Mouse (Mus musculus): ENCODE measurements at regions not wholly inside any gene's neighbourhood (a gene's known extent, or its start where the extent isn't known, plus 50 kb on each side); places are given as distances from the start of the nearest gene placed in this dataset.

DNA sequence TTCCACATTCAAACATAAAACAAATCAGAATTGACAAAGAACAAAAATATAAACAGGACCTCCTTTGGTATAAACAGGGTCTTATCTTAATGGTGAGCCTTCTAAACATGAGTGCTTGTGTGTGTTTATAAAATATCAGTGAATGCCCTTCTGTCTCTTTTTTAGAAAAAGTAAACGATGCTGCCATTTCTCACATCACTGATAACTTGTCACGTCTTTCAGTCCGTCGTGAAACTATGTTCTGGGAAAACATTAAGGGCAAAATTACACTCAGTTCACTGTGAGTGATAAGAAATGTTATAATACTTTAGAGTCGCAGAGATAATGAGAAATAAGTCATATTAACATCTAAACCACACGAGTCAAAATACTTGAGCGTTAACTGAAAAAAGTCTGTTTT lies 635.6 kb upstream of the N6amt1 start:
- TF ChIP-seq CTCF (IDR thresholded peaks at IDR 0.05; ENCODE audit: insufficient read depth, low read length), result no peak
- TF ChIP-seq POLR2A (IDR thresholded peaks at IDR 0.05; ENCODE audit: borderline replicate concordance, extremely low read depth, low read depth, low read length), result no peak

Data from lung, adult 2 months (tissue).